Mouse (Mus musculus): ENCODE data around the gene Gm3233. TPM values are rescaled to one million over a fixed set of nuclear protein-coding genes. Genes with fewer than 3 reads are reported as not detected.
"Not testable (repeated sequence)": the region's sequence is repeated elsewhere in the genome, so short reads cannot be mapped to it uniquely, and the experiment has no call there.

Gene Gm3233
- polyA plus RNA-seq, 1 experiment from 2014 or later: not detected

- Histone ChIP-seq H3K4me1 (ENCODE audit: insufficient read depth) (no peaks in the 10 kb centered on the region), H3K9me3 (ENCODE audit: low read length) (no peaks in the 10 kb centered on the region), H3K9ac (replicated peaks) (no peak overlapping the region), H3K4me2 (ENCODE audit: low read depth, low read length) (no peak overlapping the region), H3K4me3 (ENCODE audit: low read depth, low read length) (no peak overlapping the region), H3K27ac (ENCODE audit: low read depth) (no peak overlapping the region), H3K27me3 (ENCODE audit: insufficient read depth, low read length) (no peaks in the 10 kb centered on the region), H3K36me3 (replicated peaks; ENCODE audit: insufficient read depth, low read length) (no peaks in the 10 kb centered on the region)
- TF ChIP-seq CTCF (IDR thresholded peaks at IDR 0.05; ENCODE audit: low read depth) (no peak), EP300 (IDR thresholded peaks at IDR 0.05; ENCODE audit: low read depth) (no peak)
- no peak for DNase-seq
- no peak for ATAC-seq
- WGBS (ENCODE audit: insufficient replicate concordance): 60% methylated on average over 2 of the region's 2 CpGs
Measured at GRCm38 (mm10) chr10:77788621-77789020, 29.1 kb upstream of the Gm3233 start.

- ATAC-seq; H3K27me3 ChIP-seq (ENCODE audit: insufficient read depth, low read length); DNase-seq; H3K4me2 ChIP-seq (ENCODE audit: low read depth, low read length); H3K9me3 ChIP-seq (ENCODE audit: low read length); H3K4me3 ChIP-seq (ENCODE audit: low read depth, low read length); H3K36me3 ChIP-seq (replicated peaks; ENCODE audit: insufficient read depth, low read length); H3K9ac ChIP-seq (replicated peaks); H3K27ac ChIP-seq (ENCODE audit: low read depth); H3K4me1 ChIP-seq (ENCODE audit: insufficient read depth): not testable (repeated sequence)
- no CpG with 5 or more reads among the region's 1 CpGs for WGBS (ENCODE audit: insufficient replicate concordance)
Measured at GRCm38 (mm10) chr10:77787876-77788275, 28.4 kb upstream of the Gm3233 start, which contains the start of gene Gm7137. Gene Gm7137, minus strand, starts transcription at chr10:77788200.

GRCm38 (mm10) chr10:77783396-77783795 lies 23.9 kb upstream of the Gm3233 start:
- ATAC-seq: not testable (repeated sequence)
- 79% methylated on average over 1 of the region's 3 CpGs for WGBS (ENCODE audit: insufficient replicate concordance)

GRCm38 (mm10) chr10:77782442-77782841 lies 23.0 kb upstream of the Gm3233 start, which contains the start of gene Gm3250:
Gene Gm3250, minus strand, starts transcription at chr10:77782542.
- not testable (repeated sequence) for H3K9me3 ChIP-seq (ENCODE audit: low read length)

More at GRCm38 (mm10) chr10:77783396-77783795, 23.9 kb upstream of the Gm3233 start:
- H3K36me3 ChIP-seq (replicated peaks; ENCODE audit: insufficient read depth, low read length); H3K9me3 ChIP-seq (ENCODE audit: low read length); DNase-seq; H3K4me1 ChIP-seq (ENCODE audit: insufficient read depth); H3K9ac ChIP-seq (replicated peaks); H3K4me3 ChIP-seq (ENCODE audit: low read depth, low read length); H3K27ac ChIP-seq (ENCODE audit: low read depth); H3K27me3 ChIP-seq (ENCODE audit: insufficient read depth, low read length); H3K4me2 ChIP-seq (ENCODE audit: low read depth, low read length): not testable (repeated sequence)

GRCm38 (mm10) chr10:77776844-77777243 lies 17.4 kb upstream of the Gm3233 start, which contains the start of gene Gm7138:
Gene Gm7138, minus strand, starts transcription at chr10:77776944.
- not testable (repeated sequence) for H3K4me1 ChIP-seq (ENCODE audit: insufficient read depth); H3K9me3 ChIP-seq (ENCODE audit: low read length); H3K36me3 ChIP-seq (replicated peaks; ENCODE audit: insufficient read depth, low read length); H3K27me3 ChIP-seq (ENCODE audit: insufficient read depth, low read length); DNase-seq; H3K9ac ChIP-seq (replicated peaks); H3K4me3 ChIP-seq (ENCODE audit: low read depth, low read length); H3K27ac ChIP-seq (ENCODE audit: low read depth); ATAC-seq; H3K4me2 ChIP-seq (ENCODE audit: low read depth, low read length)
- WGBS (ENCODE audit: insufficient replicate concordance): 56% methylated on average over 1 of the region's 1 CpGs

More at GRCm38 (mm10) chr10:77782442-77782841, 23.0 kb upstream of the Gm3233 start, which contains the start of gene Gm3250:
- H3K4me1 ChIP-seq (ENCODE audit: insufficient read depth); H3K27ac ChIP-seq (ENCODE audit: low read depth); DNase-seq; H3K4me3 ChIP-seq (ENCODE audit: low read depth, low read length); H3K27me3 ChIP-seq (ENCODE audit: insufficient read depth, low read length); H3K36me3 ChIP-seq (replicated peaks; ENCODE audit: insufficient read depth, low read length); H3K4me2 ChIP-seq (ENCODE audit: low read depth, low read length); H3K9ac ChIP-seq (replicated peaks); ATAC-seq: not testable (repeated sequence)
- 43% methylated on average over 1 of the region's 1 CpGs for WGBS (ENCODE audit: insufficient replicate concordance)

DNA sequence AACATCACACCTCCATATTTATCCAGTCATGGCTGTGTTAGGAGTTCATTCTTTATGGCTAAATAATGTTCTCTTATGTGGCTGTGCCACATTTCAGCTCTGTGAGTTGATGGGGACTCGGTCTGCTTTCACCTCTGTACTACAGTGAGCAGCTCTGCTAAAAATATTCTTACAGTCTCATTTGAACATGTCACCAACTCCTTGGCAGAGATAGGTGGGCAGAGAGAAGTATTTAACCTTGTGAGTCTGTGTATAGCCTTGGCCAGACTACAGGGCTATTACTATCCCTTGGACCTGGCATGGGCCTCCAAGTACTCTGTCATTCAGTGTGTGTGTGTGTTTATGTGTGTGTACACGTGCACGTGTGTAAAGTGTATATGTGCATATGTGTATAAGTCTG lies 12.7 kb upstream of the Gm3233 start:
- not testable (repeated sequence) for H3K4me3 ChIP-seq (ENCODE audit: low read depth, low read length); DNase-seq
- WGBS (ENCODE audit: insufficient replicate concordance): 70% methylated on average over 1 of the region's 3 CpGs

DNA sequence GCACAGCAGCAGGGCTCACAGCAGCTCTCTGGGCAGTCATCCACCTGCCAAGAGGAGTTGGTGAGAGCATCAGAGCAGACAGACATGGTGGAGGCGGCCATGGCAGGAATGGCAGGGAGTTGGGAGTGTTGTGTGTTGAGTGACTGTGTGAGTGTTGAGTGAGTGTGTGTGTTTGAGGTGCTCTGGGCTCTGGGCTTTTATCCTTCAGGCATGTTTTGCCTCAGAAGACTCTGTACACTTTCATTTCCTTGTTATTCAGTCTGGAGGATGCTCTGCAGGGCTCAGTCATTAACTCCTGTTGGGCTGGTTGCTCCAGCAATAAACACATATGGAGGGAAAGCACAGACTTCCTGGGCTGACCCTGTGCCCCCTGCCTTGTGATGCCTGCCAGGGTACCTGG lies 11.7 kb upstream of the Gm3233 start, which contains the start of gene Gm3238:
Gm3238 (minus strand) TSS at position 101 of the 400 bp plus-strand sequence.
- not testable (repeated sequence) for H3K27ac ChIP-seq (ENCODE audit: low read depth); H3K36me3 ChIP-seq (replicated peaks; ENCODE audit: insufficient read depth, low read length); H3K4me3 ChIP-seq (ENCODE audit: low read depth, low read length); H3K27me3 ChIP-seq (ENCODE audit: insufficient read depth, low read length); H3K4me1 ChIP-seq (ENCODE audit: insufficient read depth); DNase-seq; H3K9ac ChIP-seq (replicated peaks); H3K9me3 ChIP-seq (ENCODE audit: low read length); H3K4me2 ChIP-seq (ENCODE audit: low read depth, low read length); ATAC-seq
- 83% methylated on average over 1 of the region's 1 CpGs for WGBS (ENCODE audit: insufficient replicate concordance)

More for the DNA sequence above, 12.7 kb upstream of the Gm3233 start:
- H3K27me3 ChIP-seq (ENCODE audit: insufficient read depth, low read length); H3K27ac ChIP-seq (ENCODE audit: low read depth); H3K4me1 ChIP-seq (ENCODE audit: insufficient read depth); H3K9ac ChIP-seq (replicated peaks); ATAC-seq; H3K4me2 ChIP-seq (ENCODE audit: low read depth, low read length); H3K9me3 ChIP-seq (ENCODE audit: low read length); H3K36me3 ChIP-seq (replicated peaks; ENCODE audit: insufficient read depth, low read length): not testable (repeated sequence)
